Mouse (Mus musculus): ENCODE data around the gene Polh. TPM values are rescaled to one million over a fixed set of nuclear protein-coding genes. Genes with fewer than 3 reads are reported as not detected.
A peak's percentile ranks its signal among the peaks of the same experiment; 100 is the strongest.

Polh gene
- total and polyA plus RNA-seq, 3 experiments: 22.2 to 30.8 TPM; not detected in 1

GRCm38 (mm10) chr17:46159236-46159635 is 43.2 kb downstream of the Polh start:
- peak; percentile 75 for DNase-seq (ENCODE audit: low read depth, low spot score)
- Histone ChIP-seq H3K4me1 (ENCODE audit: control insufficient read depth in 1 of 2, insufficient read depth in 2 of 2, low read length in 2 of 2) (peaks cover 18 to 43% of the 10 kb centered on the region in 2 experiments; a peak in 3 of 4 replicates), H3K9ac (ENCODE audit: control insufficient read depth, low read depth, low read length, poor library complexity, severe bottlenecking) (peak overlapping the region; percentile 10; the same call in 1 of the 2 replicates), H3K9me3 (replicated peaks; ENCODE audit: insufficient read depth, low read length) (no peaks in the 10 kb centered on the region), H3K36me3 (ENCODE audit: control insufficient read depth in 1 of 2, insufficient read depth in 2 of 2, low read length in 2 of 2) (peaks cover 0 to 27% of the 10 kb centered on the region in 2 experiments; a peak in 2 of 4 replicates), H3K79me2 (ENCODE audit: control insufficient read depth, insufficient read depth, low read length, poor library complexity) (peaks cover 9% of the 10 kb centered on the region), H3K4me3 (ENCODE audit: control insufficient read depth in 1 of 2, insufficient read depth in 1 of 2, low read depth in 2 of 2, low read length in 2 of 2) (peak overlapping the region in 1 of 2 experiments; percentile 70; a peak in 2 of 4 replicates), H3K27me3 (ENCODE audit: control insufficient read depth in 1 of 2, insufficient read depth in 2 of 2, low read length in 2 of 2) (no peaks in the 10 kb centered on the region), H3K27ac (ENCODE audit: control insufficient read depth, low read depth, low read length) (peak overlapping the region; percentile 88)
- TF ChIP-seq GATA1 (IDR thresholded peaks at IDR 0.05; ENCODE audit: low read depth, low read length): peak; percentile 94
- no peak for TF ChIP-seq HCFC1 (IDR thresholded peaks at IDR 0.05; ENCODE audit: low read depth, low read length)
- TF ChIP-seq MXI1 (IDR thresholded peaks at IDR 0.05; ENCODE audit: low read depth, low read length): 0 out of 2 replicates have a peak, but pooled peaks have one; percentile 29
- TF ChIP-seq RCOR1 (IDR thresholded peaks at IDR 0.05; ENCODE audit: low read depth, low read length): peak; percentile 72
- TF ChIP-seq CHD1 (IDR thresholded peaks at IDR 0.05; ENCODE audit: low read depth, low read length): no peak
- TF ChIP-seq EP300 (IDR thresholded peaks at IDR 0.05; ENCODE audit: low read depth in 1 of 2, low read length in 2 of 2): peak; percentile 92
- TF ChIP-seq SIN3A (IDR thresholded peaks at IDR 0.05; ENCODE audit: low read length): peak; percentile 40
- no peak for TF ChIP-seq TBP (IDR thresholded peaks at IDR 0.05; ENCODE audit: low read depth, low read length)
- TF ChIP-seq MYB (IDR thresholded peaks at IDR 0.05; ENCODE audit: low read depth, low read length): no peak
- no peak for TF ChIP-seq RAD21 (IDR thresholded peaks at IDR 0.05; ENCODE audit: low read depth, low read length)
- no peak for TF ChIP-seq ELF1 (IDR thresholded peaks at IDR 0.05; ENCODE audit: low read depth, low read length)
- peak; percentile 97 for TF ChIP-seq TCF12 (IDR thresholded peaks at IDR 0.05; ENCODE audit: low read depth, low read length)
- TF ChIP-seq POLR2AphosphoS5 (IDR thresholded peaks at IDR 0.05; ENCODE audit: borderline replicate concordance, low read depth, low read length): no peak
- no peak for TF ChIP-seq CTCF (IDR thresholded peaks at IDR 0.05 in 2 of 3, conservative IDR thresholded peaks at IDR 0.05 in 1 of 3; ENCODE audit: control insufficient read depth in 1 of 3, insufficient read depth in 1 of 3, low read depth in 2 of 3, low read length in 3 of 3, poor library complexity in 1 of 3, severe bottlenecking in 1 of 3)
- no peak for TF ChIP-seq ZKSCAN1 (IDR thresholded peaks at IDR 0.05; ENCODE audit: low read depth, low read length)
- peak; percentile 34; the same call in 1 of the 2 replicates for TF ChIP-seq BHLHE40 (IDR thresholded peaks at IDR 0.05; ENCODE audit: borderline replicate concordance, low read depth, low read length)
- no peak for TF ChIP-seq KAT2A (conservative IDR thresholded peaks at IDR 0.05; ENCODE audit: low read depth, low read length)
- peak; percentile 83 for TF ChIP-seq ETS1 (IDR thresholded peaks at IDR 0.05; ENCODE audit: low read depth, low read length)
- TF ChIP-seq TAL1 (IDR thresholded peaks at IDR 0.05; ENCODE audit: low read length): peak; percentile 96
- no peak for TF ChIP-seq E2F4 (IDR thresholded peaks at IDR 0.05; ENCODE audit: borderline replicate concordance, low read depth, low read length)
- TF ChIP-seq ZMIZ1 (IDR thresholded peaks at IDR 0.05; ENCODE audit: low read depth, low read length): no peak
- no peak for TF ChIP-seq SMC3 (IDR thresholded peaks at IDR 0.05; ENCODE audit: low read depth, low read length)
- no peak for TF ChIP-seq ZC3H11A (IDR thresholded peaks at IDR 0.05; ENCODE audit: low read depth, low read length)
- no peak for TF ChIP-seq NELFE (IDR thresholded peaks at IDR 0.05; ENCODE audit: low read depth, low read length)
- no peak for TF ChIP-seq POLR2AphosphoS2 (IDR thresholded peaks at IDR 0.05; ENCODE audit: low read length)
- TF ChIP-seq ZNF384 (IDR thresholded peaks at IDR 0.05; ENCODE audit: low read depth, low read length): 0 out of 2 replicates have a peak, but pooled peaks have one; percentile 28
- no peak for TF ChIP-seq POLR2A (IDR thresholded peaks at IDR 0.05; ENCODE audit: control insufficient read depth in 1 of 2, insufficient read depth in 1 of 2, low read depth in 1 of 2, low read length in 2 of 2, poor library complexity in 1 of 2)
- TF ChIP-seq MAZ (IDR thresholded peaks at IDR 0.05; ENCODE audit: low read depth, low read length): no peak
- no peak for TF ChIP-seq GABPA (IDR thresholded peaks at IDR 0.05; ENCODE audit: low read depth, low read length)
- no peak for TF ChIP-seq MAX (IDR thresholded peaks at IDR 0.05; ENCODE audit: low read length)
